Mouse (Mus musculus) liver, embryonic 12.5 days (tissue): ENCODE data around the gene Actr8. TPM values are rescaled to one million over a fixed set of nuclear protein-coding genes. Genes with fewer than 3 reads are reported as not detected.

ENCODE experiments used
- ATAC-seq: fragments of 200-750 bp; cut with Nextera tagmentation; 2 replicates; pipeline ENCODE4 v1.8.0; 2017; ENCODE audit warnings: moderate number of reproducible peaks, mild to moderate bottlenecking, moderate library complexity
- H3K27ac ChIP-seq: fragments of 300-500 bp; sonication (generic); 2 replicates; pipeline ENCODE4 v1.5.1; 2016; ENCODE audit warnings: mild to moderate bottlenecking
- H3K27me3 ChIP-seq: fragments of 300-500 bp; sonication (generic); replicated peaks from 2 replicates; pipeline ENCODE4 v1.6.1; 2016; ENCODE audit warnings: mild to moderate bottlenecking, moderate library complexity
- H3K36me3 ChIP-seq: fragments of 300-500 bp; sonication (generic); 2 replicates; pipeline ENCODE4 v1.6.1; 2016; ENCODE audit warnings: mild to moderate bottlenecking, moderate library complexity
- H3K4me1 ChIP-seq: fragments of 300-500 bp; sonication (generic); 2 replicates; pipeline ENCODE4 v1.6.1; 2016
- H3K4me2 ChIP-seq: fragments of 300-500 bp; sonication (generic); 2 replicates; pipeline ENCODE4 v1.6.1; 2016; ENCODE audit warnings: mild to moderate bottlenecking, moderate library complexity
- H3K4me3 ChIP-seq: fragments of 300-500 bp; sonication (generic); 2 replicates; pipeline ENCODE4 v1.5.1; 2016; ENCODE audit warnings: mild to moderate bottlenecking, moderate library complexity
- H3K9ac ChIP-seq: fragments of 300-500 bp; sonication (generic); 2 replicates; pipeline ENCODE4 v1.6.1; 2016; ENCODE audit warnings: mild to moderate bottlenecking, moderate library complexity
- H3K9me3 ChIP-seq: fragments of 300-500 bp; sonication (generic); replicated peaks from 2 replicates; pipeline ENCODE4 v1.6.1; 2016; ENCODE audit warnings: mild to moderate bottlenecking, moderate library complexity
- WGBS: fragments of 180-500 bp; shearing (Covaris S2); methylation state at CpG from one replicate; pipeline ENCODE4 v1.1.7; 2016; ENCODE audit not compliant: insufficient replicate concordance; 5-methylcytosine and 5-hydroxymethylcytosine counted together
- polyA plus RNA-seq: library from polyadenylated mRNA; unstranded; fragments of >200 nt; fragmentation: Nextera tagmentation; extraction: Ambion mirVana; gene quantifications from 2 replicates; pipeline ENCODE4 v1.2.1, GENCODE M21; 2016

The Actr8 gene
- polyA plus RNA-seq, 1 experiment from 2014 or later = 32.5 TPM

GRCm38 (mm10) chr14:30019375-30019774 lies 41.2 kb downstream of the Actr8 start:
- WGBS = 80% methylated on average over 8 of the region's 8 CpGs
- H3K27ac ChIP-seq = no peak overlapping the region
- H3K9me3 ChIP-seq = no peaks in the 10 kb centered on the region
- H3K9ac ChIP-seq = no peak overlapping the region
- H3K4me3 ChIP-seq = no peak overlapping the region
- no peak for ATAC-seq
- no peaks in the 10 kb centered on the region for H3K36me3 ChIP-seq
- H3K27me3 ChIP-seq = no peaks in the 10 kb centered on the region
- H3K4me1 ChIP-seq = no peaks in the 10 kb centered on the region
- H3K4me2 ChIP-seq = no peak overlapping the region

GRCm38 (mm10) chr14:30019792-30020575 lies 41.8 kb downstream of the Actr8 start:
- Histone ChIP-seq H3K4me2 (no peak overlapping the region), H3K9ac (no peak overlapping the region), H3K4me3 (no peak overlapping the region), H3K4me1 (no peaks in the 10 kb centered on the region), H3K27me3 (no peaks in the 10 kb centered on the region), H3K27ac (no peak overlapping the region), H3K9me3 (no peaks in the 10 kb centered on the region), H3K36me3 (no peaks in the 10 kb centered on the region)
- whole genome bisulfite sequencing = 45% methylated on average over 9 of the region's 9 CpGs
- ATAC-seq = no peak

GRCm38 (mm10) chr14:30022471-30022870 lies 44.3 kb downstream of the Actr8 start:
- Histone ChIP-seq H3K36me3 (no peaks in the 10 kb centered on the region), H3K4me2 (no peak overlapping the region), H3K4me3 (no peak overlapping the region), H3K4me1 (no peaks in the 10 kb centered on the region), H3K9me3 (no peaks in the 10 kb centered on the region), H3K9ac (no peak overlapping the region), H3K27me3 (no peaks in the 10 kb centered on the region), H3K27ac (no peak overlapping the region)
- WGBS = 58% methylated on average over 6 of the region's 6 CpGs
- ATAC-seq = no peak

DNA sequence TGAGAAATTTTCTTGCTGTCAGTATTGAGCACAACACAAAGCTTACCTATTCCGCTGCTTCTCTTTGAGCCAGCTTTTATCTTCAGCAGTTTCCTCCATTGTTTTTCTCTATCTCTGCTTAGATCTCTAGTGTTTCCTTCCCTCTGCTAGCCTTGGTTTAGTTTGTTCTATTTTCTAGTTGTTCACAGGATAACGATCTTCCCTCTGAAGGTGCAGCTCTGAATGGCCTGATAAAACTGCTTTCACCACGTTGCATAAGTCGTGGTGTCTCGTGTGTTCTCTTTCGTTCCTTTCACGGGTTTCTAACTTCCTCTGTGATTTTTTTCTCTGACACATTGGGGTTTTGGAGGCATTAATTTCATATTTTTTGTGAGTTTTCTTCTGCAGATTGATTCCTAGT lies 46.2 kb downstream of the Actr8 start:
- Histone ChIP-seq H3K27ac (no peak overlapping the region), H3K36me3 (no peaks in the 10 kb centered on the region), H3K9me3 (no peaks in the 10 kb centered on the region), H3K4me1 (no peaks in the 10 kb centered on the region), H3K27me3 (no peaks in the 10 kb centered on the region), H3K4me2 (no peak overlapping the region), H3K4me3 (no peak overlapping the region), H3K9ac (no peak overlapping the region)
- no peak for ATAC-seq
- WGBS = 9% methylated on average over 7 of the region's 7 CpGs

DNA sequence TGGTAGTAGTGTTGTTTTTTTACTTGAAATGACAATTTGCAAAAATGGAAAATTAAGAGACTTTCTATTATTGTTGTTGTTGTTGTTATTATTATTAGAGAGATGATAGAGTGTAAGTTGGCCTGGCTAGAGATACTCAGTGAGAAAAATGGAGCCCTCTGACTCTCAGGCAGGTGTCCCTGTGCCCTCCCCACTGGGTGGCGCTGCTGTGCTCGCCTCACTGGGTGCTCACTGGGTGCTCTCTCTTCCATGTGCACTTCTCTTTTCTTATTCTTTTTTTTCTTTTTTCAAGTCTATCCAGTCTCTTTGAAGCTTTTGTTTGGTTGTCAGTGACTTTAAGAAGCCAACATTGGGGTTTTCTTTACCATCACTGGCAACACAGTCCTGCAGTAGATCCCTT lies 49.2 kb downstream of the Actr8 start:
- ATAC-seq = no peak
- H3K27ac ChIP-seq = no peak overlapping the region
- no peak overlapping the region for H3K9ac ChIP-seq
- no peak overlapping the region for H3K4me2 ChIP-seq
- WGBS = 32% methylated on average over 2 of the region's 2 CpGs
- no peaks in the 10 kb centered on the region for H3K4me1 ChIP-seq
- no peaks in the 10 kb centered on the region for H3K9me3 ChIP-seq
- no peaks in the 10 kb centered on the region for H3K36me3 ChIP-seq
- no peak overlapping the region for H3K4me3 ChIP-seq
- no peaks in the 10 kb centered on the region for H3K27me3 ChIP-seq

DNA sequence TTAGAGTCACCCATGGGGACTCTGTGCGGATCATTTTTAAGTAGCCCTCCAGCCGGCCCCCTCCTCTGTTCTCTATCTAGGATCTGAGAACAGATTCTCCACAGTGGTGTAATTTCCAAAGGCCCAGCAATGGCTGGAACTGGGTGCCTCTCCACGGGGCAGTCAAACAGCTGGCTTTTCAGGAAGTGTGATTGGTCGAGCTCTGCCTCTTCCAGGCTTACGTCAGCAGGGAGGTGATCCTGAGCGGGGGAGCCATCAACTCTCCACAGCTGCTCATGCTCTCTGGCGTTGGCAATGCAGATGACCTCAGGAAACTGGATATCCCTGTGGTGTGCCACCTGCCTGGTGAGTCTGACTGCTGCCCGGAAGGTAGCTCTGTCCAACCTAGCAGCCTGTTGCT lies 55.3 kb downstream of the Actr8 start:
- no peak for ATAC-seq
- WGBS = 54% methylated on average over 8 of the region's 8 CpGs
- Histone ChIP-seq H3K4me2 (no peak overlapping the region), H3K4me1 (no peaks in the 10 kb centered on the region), H3K9ac (no peak overlapping the region), H3K9me3 (no peaks in the 10 kb centered on the region), H3K27ac (no peak overlapping the region), H3K4me3 (no peak overlapping the region), H3K27me3 (no peaks in the 10 kb centered on the region), H3K36me3 (no peaks in the 10 kb centered on the region)

DNA sequence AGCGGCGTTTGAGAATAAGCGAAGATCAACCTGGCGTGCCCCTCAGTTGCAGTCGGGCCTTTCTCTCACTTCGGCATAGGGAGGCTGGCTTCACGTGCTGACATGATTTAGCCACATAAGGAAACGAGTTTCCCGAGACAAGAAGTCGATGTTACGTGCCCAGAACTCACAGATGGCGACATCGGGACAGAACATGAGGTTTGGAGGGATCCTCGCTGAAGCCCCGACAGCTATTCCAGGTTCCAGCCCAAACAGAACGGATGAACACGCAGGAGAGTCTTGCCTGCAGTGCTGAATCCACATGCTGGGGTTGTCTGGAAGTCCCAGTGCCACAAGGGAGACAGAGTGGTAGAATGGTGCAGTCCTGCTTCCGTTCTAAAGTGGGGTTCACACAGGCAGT lies 60.3 kb downstream of the Actr8 start:
- H3K4me2 ChIP-seq = no peak overlapping the region
- WGBS = 75% methylated on average over 18 of the region's 18 CpGs
- no peak overlapping the region for H3K27ac ChIP-seq
- no peak overlapping the region for H3K4me3 ChIP-seq
- no peaks in the 10 kb centered on the region for H3K27me3 ChIP-seq
- no peak overlapping the region for H3K9ac ChIP-seq
- no peaks in the 10 kb centered on the region for H3K9me3 ChIP-seq
- no peaks in the 10 kb centered on the region for H3K4me1 ChIP-seq
- ATAC-seq = no peak
- no peaks in the 10 kb centered on the region for H3K36me3 ChIP-seq

DNA sequence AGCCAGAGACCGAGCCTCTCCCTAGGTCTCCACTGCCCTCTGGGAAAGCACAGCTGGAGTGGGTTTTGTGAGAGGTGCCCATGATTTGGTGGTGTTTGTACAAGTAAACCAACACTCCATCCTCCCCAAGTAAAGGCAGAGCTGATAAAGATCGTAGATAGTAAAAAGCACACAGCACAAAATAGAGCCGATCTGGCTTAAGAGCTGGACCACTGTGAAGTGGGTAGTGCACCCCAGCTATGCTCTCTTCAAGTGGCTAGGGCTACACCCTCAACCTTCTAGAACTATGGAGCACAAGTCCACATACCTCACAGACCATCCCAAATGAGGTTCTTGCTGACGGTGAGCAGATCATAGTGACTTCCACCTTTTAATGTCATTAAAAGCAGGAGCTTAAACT lies 61.3 kb downstream of the Actr8 start:
- H3K27ac ChIP-seq = no peak overlapping the region
- H3K4me3 ChIP-seq = no peak overlapping the region
- no peaks in the 10 kb centered on the region for H3K4me1 ChIP-seq
- no peaks in the 10 kb centered on the region for H3K27me3 ChIP-seq
- no peaks in the 10 kb centered on the region for H3K9me3 ChIP-seq
- no peaks in the 10 kb centered on the region for H3K36me3 ChIP-seq
- ATAC-seq = no peak
- 50% methylated on average over 4 of the region's 4 CpGs for WGBS
- no peak overlapping the region for H3K9ac ChIP-seq
- no peak overlapping the region for H3K4me2 ChIP-seq

DNA sequence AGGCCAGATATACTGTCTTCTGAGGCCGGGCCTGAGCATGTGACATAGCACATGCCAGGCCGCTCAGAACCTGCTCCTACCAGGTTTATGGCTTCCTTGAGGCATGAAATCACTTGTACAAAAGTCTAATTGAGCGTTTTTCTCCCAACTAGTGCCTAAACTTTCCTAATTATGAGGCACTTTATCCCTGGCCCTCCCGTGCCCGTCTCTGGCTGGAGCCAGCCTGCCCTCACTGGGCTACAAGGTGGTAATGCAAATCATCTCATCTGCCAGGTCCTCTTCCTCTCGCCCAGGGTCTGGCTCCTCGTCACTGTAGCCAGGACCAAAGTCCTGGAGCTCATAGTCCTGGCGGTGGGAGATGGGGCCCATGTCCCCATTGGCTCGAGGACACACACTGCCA lies 63.7 kb downstream of the Actr8 start:
- no peak overlapping the region for H3K27ac ChIP-seq
- H3K36me3 ChIP-seq = no peaks in the 10 kb centered on the region
- H3K9ac ChIP-seq = no peak overlapping the region

GRCm38 (mm10) chr14:30043356-30043940 lies 65.3 kb downstream of the Actr8 start:
- H3K36me3 ChIP-seq = no peaks in the 10 kb centered on the region
- H3K27me3 ChIP-seq = no peaks in the 10 kb centered on the region
- 71% methylated on average over 7 of the region's 7 CpGs for WGBS
- no peaks in the 10 kb centered on the region for H3K9me3 ChIP-seq
- H3K27ac ChIP-seq = no peak overlapping the region
- H3K4me3 ChIP-seq = no peak overlapping the region
- no peak for ATAC-seq
- H3K4me1 ChIP-seq = no peaks in the 10 kb centered on the region
- no peak overlapping the region for H3K9ac ChIP-seq
- no peak overlapping the region for H3K4me2 ChIP-seq

More for the DNA sequence above, 63.7 kb downstream of the Actr8 start:
- Histone ChIP-seq H3K9me3 (no peaks in the 10 kb centered on the region), H3K27me3 (no peaks in the 10 kb centered on the region), H3K4me3 (no peak overlapping the region), H3K4me1 (no peaks in the 10 kb centered on the region), H3K4me2 (no peak overlapping the region)
- 72% methylated on average over 9 of the region's 9 CpGs for WGBS
- no peak for ATAC-seq

DNA sequence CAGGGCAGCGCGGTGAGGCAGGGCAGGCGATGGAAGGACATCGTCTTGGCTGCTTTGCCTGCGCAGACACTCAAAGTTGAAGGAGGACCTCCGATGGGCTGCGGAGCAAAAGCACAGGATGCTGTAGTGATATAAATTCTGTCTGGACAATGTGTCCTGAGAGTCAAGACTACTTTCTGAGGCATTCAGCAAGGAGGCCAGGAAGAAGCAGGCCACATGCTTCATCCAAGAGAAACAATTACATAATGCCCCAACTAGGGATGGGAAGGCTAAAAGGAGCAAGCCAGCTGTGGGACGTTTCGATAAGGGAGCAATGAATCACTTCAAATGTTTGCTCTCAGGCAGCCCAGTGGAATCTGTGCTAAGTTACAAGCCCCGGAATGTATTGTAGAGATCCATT lies 67.1 kb downstream of the Actr8 start:
- 77% methylated on average over 10 of the region's 10 CpGs for whole genome bisulfite sequencing
- Histone ChIP-seq H3K9me3 (no peaks in the 10 kb centered on the region), H3K4me1 (no peaks in the 10 kb centered on the region), H3K27me3 (no peaks in the 10 kb centered on the region), H3K9ac (no peak overlapping the region), H3K4me3 (no peak overlapping the region), H3K4me2 (no peak overlapping the region), H3K36me3 (no peaks in the 10 kb centered on the region), H3K27ac (no peak overlapping the region)
- no peak for ATAC-seq

- Histone ChIP-seq H3K4me2 (no peak overlapping the region), H3K36me3 (no peaks in the 10 kb centered on the region), H3K4me1 (no peaks in the 10 kb centered on the region), H3K9me3 (no peaks in the 10 kb centered on the region), H3K27ac (no peak overlapping the region), H3K9ac (no peak overlapping the region), H3K27me3 (no peaks in the 10 kb centered on the region), H3K4me3 (no peak overlapping the region)
- WGBS = 69% methylated on average over 8 of the region's 8 CpGs
- ATAC-seq = no peak
These were observed 67.6 kb downstream of the Actr8 start for GRCm38 (mm10) chr14:30045704-30046220.
